Mouse (Mus musculus): Measurements from ENCODE around the gene Asb8.

GRCm38 (mm10) chr15:98098519-98098918 lies 66.9 kb downstream of the Asb8 start:
- TF ChIP-seq POLR2A (IDR thresholded peaks at IDR 0.05; ENCODE audit: extremely low read depth, insufficient read depth, low read length): no peak
- TF ChIP-seq CTCF (IDR thresholded peaks at IDR 0.05; ENCODE audit: low read depth, low read length): no peak
